Mouse (Mus musculus): ENCODE data around the gene Hdgf.

- TF ChIP-seq POLR2A (IDR thresholded peaks at IDR 0.05; ENCODE audit: borderline replicate concordance, extremely low read depth, low read depth, low read length) (no peak), CTCF (IDR thresholded peaks at IDR 0.05; ENCODE audit: insufficient read depth, low read length) (no peak)
These were observed 40.4 kb downstream of the Hdgf start for GRCm38 (mm10) chr3:87946541-87946860.
